14 mouse cellular contexts compared by ENCODE assay signal in the genomic region with DNA sequence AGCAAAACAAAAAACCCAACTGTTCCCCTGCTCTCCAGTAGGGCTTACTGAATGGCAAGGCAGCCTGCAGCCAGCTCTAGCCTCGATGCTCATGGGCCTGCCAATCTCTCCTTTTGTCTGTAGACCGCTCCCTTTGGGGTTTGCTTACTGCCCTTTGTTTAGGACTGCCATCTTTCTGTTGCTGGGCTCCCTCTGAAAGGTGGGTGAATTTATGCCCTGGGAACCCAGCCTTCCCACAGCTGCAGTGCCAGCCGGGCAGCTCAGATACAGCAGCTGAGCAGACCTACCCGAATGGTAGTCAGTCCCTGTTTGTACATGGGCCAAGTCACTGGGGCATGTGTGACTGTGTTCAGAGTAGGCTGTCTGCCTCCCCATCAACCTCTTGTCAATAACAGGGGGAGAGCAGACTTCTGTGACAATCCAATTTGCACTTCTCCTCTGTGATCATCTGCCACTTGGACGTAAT. TPM values are rescaled to one million over a fixed set of nuclear protein-coding genes. Genes with fewer than 3 reads are reported as not detected.
DNase-seq lines count a peak whose midpoint lies in the region; ATAC-seq and TF ChIP-seq lines count a peak whose summit lies in the region.
"Had no signal": no experiment of that assay in that cellular context is flagged by ENCODE, and none has a peak within 500 bp of the region (broad histone marks: within the 10 kb centered on the region; RNA-seq: fewer than 3 reads in every experiment).

No protein-coding gene starts in this region.

- WGBS in forebrain, postnatal 0 days, result 10% methylated on average over 5 of the region's 5 CpGs
- WGBS in midbrain, embryonic 14.5 days, result 5% methylated on average over 5 of the region's 5 CpGs
- WGBS in cerebellum, adult 2 months, result 16% methylated on average over 5 of the region's 5 CpGs

- TF ChIP-seq POLR2A in cerebellum, adult 2 months (IDR thresholded peaks at IDR 0.05; ENCODE audit: borderline replicate concordance, insufficient read depth, low read length), result no peak

- H3K9ac ChIP-seq in forebrain, postnatal 0 days, result no peak overlapping the region
- no peak overlapping the region for H3K9ac ChIP-seq in midbrain, embryonic 14.5 days (replicated peaks; ENCODE audit: low read length)

- H3K27me3 ChIP-seq in forebrain, postnatal 0 days (ENCODE audit: insufficient read depth, low read length), result no peaks in the 10 kb centered on the region
- no peaks in the 10 kb centered on the region for H3K27me3 ChIP-seq in midbrain, embryonic 14.5 days (ENCODE audit: control insufficient read depth, insufficient read depth, low read length)
- no peaks in the 10 kb centered on the region for H3K27me3 ChIP-seq in cerebellum, adult 2 months (ENCODE audit: control insufficient read depth, insufficient read depth, low read length)

- H3K4me3 ChIP-seq in forebrain, postnatal 0 days (ENCODE audit: low read depth, low read length), result no peak overlapping the region
- H3K4me3 ChIP-seq in midbrain, embryonic 14.5 days (replicated peaks; ENCODE audit: low read depth, low read length), result no peak overlapping the region
- H3K4me3 ChIP-seq in cerebellum, adult 2 months (replicated peaks; ENCODE audit: insufficient read depth, low read depth, low read length), result no peak overlapping the region
- H3K4me3 ChIP-seq: erythroblast, embryonic 14.5 days had no signal

- no peaks in the 10 kb centered on the region for H3K9me3 ChIP-seq in forebrain, postnatal 0 days (ENCODE audit: low read length)
- H3K9me3 ChIP-seq in midbrain, embryonic 14.5 days (ENCODE audit: control insufficient read depth, low read length), result no peaks in the 10 kb centered on the region

- no peaks in the 10 kb centered on the region for H3K36me3 ChIP-seq in forebrain, postnatal 0 days (ENCODE audit: insufficient read depth)
- no peaks in the 10 kb centered on the region for H3K36me3 ChIP-seq in midbrain, embryonic 14.5 days (ENCODE audit: control insufficient read depth, insufficient read depth, low read length)

- 0 out of 2 replicates have a peak, but pooled peaks cover 11% of the 10 kb centered on the region for H3K4me1 ChIP-seq in forebrain, postnatal 0 days (ENCODE audit: insufficient read depth)
- peaks cover 17% of the 10 kb centered on the region for H3K4me1 ChIP-seq in midbrain, embryonic 14.5 days (ENCODE audit: control insufficient read depth, insufficient read depth, low read length)
- no peaks in the 10 kb centered on the region for H3K4me1 ChIP-seq in cerebellum, adult 2 months (ENCODE audit: control insufficient read depth, insufficient read depth, low read length)

- H3K27ac ChIP-seq in forebrain, postnatal 0 days (ENCODE audit: low read depth, low read length), result peak overlapping the region; percentile 42
- peak overlapping the region; percentile 68 for H3K27ac ChIP-seq in midbrain, embryonic 14.5 days (replicated peaks; ENCODE audit: low read depth, low read length)
- H3K27ac ChIP-seq in cerebellum, adult 2 months (ENCODE audit: insufficient read depth, low read length), result no peak overlapping the region
- H3K27ac ChIP-seq: macrophage had no signal

- H3K4me2 ChIP-seq in forebrain, postnatal 0 days (ENCODE audit: low read depth), result no peak overlapping the region
- 0 out of 2 replicates have a peak overlapping the region, but pooled peaks have one; percentile 11 for H3K4me2 ChIP-seq in midbrain, embryonic 14.5 days (ENCODE audit: low read length)

- peak; percentile 95 for ATAC-seq in forebrain, postnatal 0 days
- ATAC-seq in midbrain, embryonic 14.5 days (ENCODE audit: low FRiP score, low TSS enrichment), result peak; percentile 93

- TF ChIP-seq CTCF in forebrain, postnatal 0 days (IDR thresholded peaks at IDR 0.05; ENCODE audit: low read depth), result peak; percentile 37
- no peak for TF ChIP-seq CTCF in cerebellum, adult 2 months (IDR thresholded peaks at IDR 0.05; ENCODE audit: borderline replicate concordance, insufficient read depth, low read depth, low read length)

- peak; percentile 69 to 74 for DNase-seq in cerebellum, postnatal 10 days
- DNase-seq in cerebellum, postnatal 36 days, result no peak
- peak; percentile 38 for DNase-seq in embryo, embryonic 10 days (ENCODE audit: low spot score)
- peak; percentile 79 for DNase-seq in forebrain, postnatal 0 days
- peak; percentile 81 for DNase-seq in midbrain, embryonic 14.5 days
- DNase-seq in lung, postnatal 25 days (ENCODE audit: low spot score), result no peak
- DNase-seq in cerebellum, adult 2 months, result no peak
- no peak for DNase-seq in kidney, postnatal 4 days
- DNase-seq: heart, postnatal 36 days; kidney, postnatal 25 days; thymus, postnatal 36 days had no signal

RNA-seq across cellular contexts. Expression of a gene that starts 28.9 kb away (rescaled TPM):
- 2.9 and 5.8 TPM in 2 replicates for total RNA-seq in forebrain, postnatal 0 days (2014; rRNA removed)
- 2.3 and 3.6 TPM in 2 replicates for polyA plus RNA-seq in forebrain, postnatal 0 days (2015; fragmentation: Nextera tagmentation; extraction: Ambion mirVana)
- 6.3 and 10.6 TPM in 2 replicates for polyA plus RNA-seq in midbrain, embryonic 14.5 days (2014; fragmentation: Nextera tagmentation; extraction: Ambion mirVana)
- 0.02 and 0.08 TPM in 2 replicates for polyA plus RNA-seq in cerebellum, adult 2 months (2012; rRNA removed)
- total RNA-seq: granulocyte monocyte progenitor cell, adult 5-6 weeks; heart, postnatal 36 days had no signal
- polyA plus RNA-seq: erythroblast, embryonic 14.5 days; macrophage had no signal

Comparison
In these comparisons a context has a peak if more than half of its experiments do, and no peak if none do; other contexts are left out.
1. DNase-seq: peak in cerebellum, postnatal 10 days (2 of 2), embryo, embryonic 10 days (single experiment), forebrain, postnatal 0 days (single experiment) and midbrain, embryonic 14.5 days (single experiment); none in cerebellum, postnatal 36 days (0 of 2), lung, postnatal 25 days (single experiment), cerebellum, adult 2 months (0 of 2) and kidney, postnatal 4 days (0 of 2).